Mouse (Mus musculus): ENCODE results near the gene Hsp90b1. TPM values are rescaled to one million over a fixed set of nuclear protein-coding genes. Genes with fewer than 3 reads are reported as not detected.
"Not testable (repeated sequence)": the region's sequence is repeated elsewhere in the genome, so short reads cannot be mapped to it uniquely, and the experiment has no call there.

Hsp90b1 gene
- polyA plus RNA-seq, 1 experiment = 199 TPM

DNA sequence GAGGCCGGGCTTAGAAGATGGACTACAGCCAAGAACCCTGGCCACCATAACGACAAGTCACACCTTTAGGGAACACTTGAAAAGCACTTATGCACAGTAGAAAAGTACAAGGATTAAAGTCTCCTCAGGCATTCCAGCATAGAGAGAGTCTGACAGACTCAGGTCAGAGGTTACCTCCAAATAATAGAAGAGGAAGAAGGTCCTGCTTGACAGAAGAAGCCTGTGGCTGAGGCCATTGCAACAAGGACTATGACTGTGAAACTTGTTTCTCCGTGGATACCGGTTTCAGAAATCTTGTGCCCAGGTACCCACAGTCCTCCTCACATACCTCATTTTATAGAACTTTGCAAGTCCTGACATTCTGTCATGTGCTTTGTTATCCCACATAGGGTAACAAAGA is 34.8 kb downstream of the Hsp90b1 start:
- DNase-seq (ENCODE audit: extremely low spot score in 1 of 2, low spot score in 1 of 2) = not testable (repeated sequence)

Other genes starting within 250 kb of the Hsp90b1 start
- gene Syn3, start 206.6 kb downstream of the Hsp90b1 start, polyA plus RNA-seq (2012; rRNA removed) = 9.8 and 10.4 TPM in 2 replicates
- gene Ttc41, start 302 bp upstream of the Hsp90b1 start, polyA plus RNA-seq (2012; rRNA removed) = 2.2 and 3.3 TPM in 2 replicates
- gene Gm49358, start 58.5 kb upstream of the Hsp90b1 start, polyA plus RNA-seq (2012; rRNA removed) = not detected in 2 replicates
- gene Nt5dc3, start 73.5 kb upstream of the Hsp90b1 start, polyA plus RNA-seq (2012; rRNA removed) = 34.4 and 34.7 TPM in 2 replicates

All from frontal cortex, adult 2 months (tissue).